Mouse (Mus musculus) MEL (cell line): ENCODE measurements around the gene Qrich1. TPM values are rescaled to one million over a fixed set of nuclear protein-coding genes. Genes with fewer than 3 reads are reported as not detected.

Experiments used
- DNase-seq: peaks from one replicate; pipeline ENCODE4 v3.0.0; 2011; ENCODE audit warnings: low read depth, low spot score
- H3K27ac ChIP-seq: 2 replicates; pipeline ENCODE4 v1.5.1; 2012; ENCODE audit warnings: low read depth, mild to moderate bottlenecking, control low read depth, low read length, moderate library complexity; ENCODE audit not compliant: control insufficient read depth
- H3K27me3 ChIP-seq, 2 experiments: fragments of 150-350 bp in 1 of 2; sonication (generic) in 1 of 2; 2 replicates each; pipeline ENCODE4 v1.6.1; 2012; ENCODE audit warnings: low read length in 2 of 2, mild to moderate bottlenecking in 2 of 2, improper control_type of control experiment in 1 of 2, moderate library complexity in 1 of 2; ENCODE audit not compliant: insufficient read depth in 2 of 2, control insufficient read depth in 1 of 2
- H3K36me3 ChIP-seq, 2 experiments: 2 replicates each; pipeline ENCODE4 v1.6.1; 2012 to 2014; ENCODE audit warnings: low read length in 2 of 2, improper control_type of control experiment in 1 of 2, inconsistent platforms in 1 of 2, mild to moderate bottlenecking in 1 of 2; ENCODE audit not compliant: insufficient read depth in 2 of 2, control insufficient read depth in 1 of 2
- H3K4me1 ChIP-seq, 2 experiments: fragments of 150-350 bp in 1 of 2; sonication (generic) in 1 of 2; 2 replicates each; pipeline ENCODE4 v1.6.1; 2012; ENCODE audit warnings: low read length in 2 of 2, improper control_type of control experiment in 1 of 2, mild to moderate bottlenecking in 1 of 2; ENCODE audit not compliant: insufficient read depth in 2 of 2, control insufficient read depth in 1 of 2
- H3K4me3 ChIP-seq, 2 experiments: fragments of 150-350 bp in 1 of 2; sonication (generic) in 1 of 2; 2 replicates each; pipeline ENCODE4 v1.5.1; 2012; ENCODE audit warnings: low read depth in 2 of 2, low read length in 2 of 2, mild to moderate bottlenecking in 2 of 2, moderate library complexity in 2 of 2, control low read depth in 1 of 2, improper control_type of control experiment in 1 of 2; ENCODE audit not compliant: control insufficient read depth in 1 of 2, insufficient read depth in 1 of 2
- H3K79me2 ChIP-seq: 2 replicates; pipeline ENCODE4 v1.6.1; 2012; ENCODE audit warnings: mild to moderate bottlenecking, low read length, moderate library complexity; ENCODE audit not compliant: control insufficient read depth, poor library complexity, insufficient read depth
- H3K9ac ChIP-seq: 2 replicates; pipeline ENCODE4 v1.6.1; 2012; ENCODE audit warnings: low read depth, mild to moderate bottlenecking, control low read depth, low read length, moderate library complexity; ENCODE audit not compliant: control insufficient read depth, poor library complexity, severe bottlenecking
- H3K9me3 ChIP-seq: fragments of 150-350 bp; sonication (generic); replicated peaks from 2 replicates; pipeline ENCODE4 v1.6.1; 2012; ENCODE audit warnings: mild to moderate bottlenecking, low read length, improper control_type of control experiment, moderate library complexity; ENCODE audit not compliant: insufficient read depth
- BHLHE40 ChIP-seq: IDR thresholded peaks from 2 replicates; pipeline ENCODE4 v1.6.1; 2012; ENCODE audit warnings: low read depth, mild to moderate bottlenecking, inconsistent platforms, low read length, improper control_type of control experiment, borderline replicate concordance
- CTCF ChIP-seq, 3 experiments: IDR thresholded peaks in 2 of 3; conservative IDR thresholded peaks in 1 of 3; 2 replicates each; pipeline ENCODE4 v1.5.1; 2011 to 2012; ENCODE audit warnings: low read length in 3 of 3, low read depth in 2 of 3, mild to moderate bottlenecking in 2 of 3, improper control_type of control experiment in 1 of 3, inconsistent platforms in 1 of 3, mixed read lengths in 1 of 3, moderate library complexity in 1 of 3; ENCODE audit not compliant: control insufficient read depth in 1 of 3, insufficient read depth in 1 of 3, poor library complexity in 1 of 3, severe bottlenecking in 1 of 3
- ELF1 ChIP-seq: IDR thresholded peaks from 2 replicates; pipeline ENCODE4 v1.6.1; 2014; ENCODE audit warnings: low read depth, mild to moderate bottlenecking, inconsistent platforms, low read length, improper control_type of control experiment, moderate library complexity
- GABPA ChIP-seq: IDR thresholded peaks from 2 replicates; pipeline ENCODE4 v1.6.1; 2012; ENCODE audit warnings: low read depth, mild to moderate bottlenecking, inconsistent platforms, low read length, improper control_type of control experiment, moderate library complexity
- MAFK ChIP-seq: IDR thresholded peaks from 2 replicates; pipeline ENCODE4 v1.6.1; 2011; ENCODE audit warnings: low read depth, mild to moderate bottlenecking, low read length, improper control_type of control experiment, borderline replicate concordance
- MYB ChIP-seq: IDR thresholded peaks from 2 replicates; pipeline ENCODE4 v1.6.1; 2011; ENCODE audit warnings: mild to moderate bottlenecking, low read depth, low read length, improper control_type of control experiment
- POLR2AphosphoS5 ChIP-seq: IDR thresholded peaks from 2 replicates; pipeline ENCODE4 v1.6.1; 2012; ENCODE audit warnings: low read depth, borderline replicate concordance, mild to moderate bottlenecking, inconsistent platforms, low read length, moderate library complexity, mixed read lengths
- RAD21 ChIP-seq: IDR thresholded peaks from 2 replicates; pipeline ENCODE4 v1.6.1; 2011; ENCODE audit warnings: mild to moderate bottlenecking, low read depth, low read length, improper control_type of control experiment
- SMC3 ChIP-seq: IDR thresholded peaks from 2 replicates; pipeline ENCODE4 v1.6.1; 2011; ENCODE audit warnings: low read depth, low read length, improper control_type of control experiment
- TAL1 ChIP-seq: IDR thresholded peaks from 2 replicates; pipeline ENCODE4 v1.6.1; 2012; ENCODE audit warnings: mild to moderate bottlenecking, inconsistent platforms, low read length, moderate library complexity, mixed read lengths
- USF1 ChIP-seq: IDR thresholded peaks from 2 replicates; pipeline ENCODE4 v1.6.1; 2014; ENCODE audit warnings: low read depth, mild to moderate bottlenecking, inconsistent platforms, low read length, improper control_type of control experiment, moderate library complexity
- ZC3H11A ChIP-seq: IDR thresholded peaks from 2 replicates; pipeline ENCODE4 v1.6.1; 2012; ENCODE audit warnings: low read depth, mild to moderate bottlenecking, inconsistent platforms, low read length, improper control_type of control experiment
- ZKSCAN1 ChIP-seq: IDR thresholded peaks from 2 replicates; pipeline ENCODE4 v1.6.1; 2012; ENCODE audit warnings: low read depth, mild to moderate bottlenecking, inconsistent platforms, low read length, improper control_type of control experiment, moderate library complexity
- ZNF384 ChIP-seq: IDR thresholded peaks from 2 replicates; pipeline ENCODE4 v1.6.1; 2012; ENCODE audit warnings: low read depth, mild to moderate bottlenecking, inconsistent platforms, low read length, improper control_type of control experiment
- polyA plus RNA-seq, 2 experiments: library from polyadenylated mRNA; stranded (reverse) in 1 of 2; unstranded in 1 of 2; fragments of >175 nt in 1 of 2; fragments of >200 nt in 1 of 2; gene quantifications; 2 replicates each; pipeline versions ENCODE4 v1.2.1 to v1.2.4; 2012; ENCODE audit warnings: low replicate concordance in 2 of 2, low read depth in 1 of 2; ENCODE audit not compliant: insufficient read length in 2 of 2, insufficient read depth in 1 of 2, missing spikeins in 1 of 2
- total RNA-seq: library from RNA; depleted of rRNA; stranded (reverse); fragments of 300-350 nt; gene quantifications from 2 replicates; pipeline ENCODE4 v1.2.3, GENCODE M21; 2012

Qrich1 gene
- total and polyA plus RNA-seq, 3 experiments = 84.5 to 161 (median 126) TPM

DNA sequence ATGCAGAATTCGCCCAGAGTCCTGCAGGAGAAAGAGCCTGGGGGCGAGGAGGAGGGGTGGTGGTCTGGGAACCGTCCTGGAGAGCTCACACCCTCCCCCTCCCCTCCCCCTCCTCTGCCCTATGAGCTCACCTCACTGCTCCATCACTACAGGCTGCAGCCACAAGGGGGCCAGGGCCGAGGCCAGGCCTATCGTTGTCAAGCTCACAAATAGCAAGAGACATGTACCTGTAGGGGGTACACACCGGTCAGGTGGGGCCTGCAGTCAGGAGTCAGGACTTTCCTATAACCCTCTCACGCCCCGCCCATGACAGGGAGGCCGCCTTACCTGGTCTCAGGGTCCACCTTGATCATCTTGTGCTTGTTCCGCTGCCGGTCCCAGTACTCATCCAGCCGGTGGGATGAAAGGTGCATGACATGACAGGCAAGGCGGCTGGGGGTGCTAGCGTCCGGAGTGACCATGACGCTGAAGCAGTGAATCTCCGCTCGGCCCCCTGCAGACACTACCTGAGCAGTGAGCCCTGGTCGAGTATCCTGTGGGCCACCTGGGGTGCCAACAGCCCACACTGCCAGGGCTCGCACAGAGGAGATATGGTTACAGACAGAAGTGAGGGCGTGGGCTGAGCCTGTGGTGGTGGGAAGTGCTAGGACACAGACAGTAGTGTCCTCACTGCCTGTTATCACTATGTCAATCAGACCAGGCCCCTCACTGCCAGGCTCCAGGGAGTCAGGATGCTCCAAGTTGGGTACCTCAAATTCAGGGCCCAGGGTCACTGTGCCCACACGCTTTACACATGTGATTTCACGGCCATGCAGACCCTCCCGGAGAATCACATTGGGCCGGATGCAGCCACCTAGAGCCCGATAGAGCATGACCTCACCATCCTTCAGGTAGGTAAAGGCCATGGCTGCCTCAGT lies 57.4 kb downstream of the Qrich1 start:
- H3K27me3 ChIP-seq = no peaks in the 10 kb centered on the region
- peaks cover 0 to 4% of the 10 kb centered on the region in 2 experiments; a peak in 3 of 4 replicates for H3K36me3 ChIP-seq
- peak; percentile 66 for DNase-seq
- H3K9ac ChIP-seq = no peak overlapping the region
- TF ChIP-seq CTCF (IDR thresholded peaks at IDR 0.05 in 2 of 3, conservative IDR thresholded peaks at IDR 0.05 in 1 of 3; ENCODE audit: control insufficient read depth in 1 of 3, insufficient read depth in 1 of 3, low read depth in 2 of 3, low read length in 3 of 3, poor library complexity in 1 of 3, severe bottlenecking in 1 of 3) = peak; percentile 44 to 71 (median 63); a peak in 5 of 6 replicates
- TF ChIP-seq BHLHE40 = 0 out of 2 replicates have a peak, but pooled peaks have one; percentile 22
- peak; percentile 33 for TF ChIP-seq RAD21
- peak; percentile 60 for TF ChIP-seq SMC3
- TF ChIP-seq ELF1 = no peak
- peak; percentile 25; the same call in 1 of the 2 replicates for TF ChIP-seq ZC3H11A
- H3K27ac ChIP-seq = no peak overlapping the region
- H3K9me3 ChIP-seq = no peaks in the 10 kb centered on the region
- no peak overlapping the region for H3K4me3 ChIP-seq
- H3K4me1 ChIP-seq = peaks cover 0 to 13% of the 10 kb centered on the region in 2 experiments; a peak in 3 of 4 replicates
- H3K79me2 ChIP-seq = peaks cover 17% of the 10 kb centered on the region

DNA sequence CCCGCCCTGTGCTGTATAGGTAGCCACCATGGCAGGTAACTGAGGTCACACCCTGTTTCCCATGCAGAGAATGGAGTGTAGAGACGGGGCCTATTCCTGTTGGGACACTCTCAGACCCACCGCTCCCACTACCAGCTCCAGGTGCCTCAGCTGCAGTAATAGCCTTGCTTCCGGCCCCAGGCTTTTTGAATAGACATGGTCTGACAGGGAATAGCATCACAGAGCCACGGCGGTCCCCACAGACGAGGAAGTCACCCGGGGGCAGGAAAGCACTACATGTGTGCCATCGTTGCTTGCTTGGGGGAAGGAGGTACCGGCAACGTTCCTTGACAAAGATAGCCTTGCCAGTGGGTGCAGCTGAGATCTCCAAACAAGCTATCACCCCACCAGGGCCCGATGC lies 58.3 kb downstream of the Qrich1 start:
- H3K9ac ChIP-seq = no peak overlapping the region
- H3K27ac ChIP-seq = no peak overlapping the region
- no peak for TF ChIP-seq MYB
- no peak for TF ChIP-seq ZKSCAN1
- TF ChIP-seq GABPA = no peak
- TF ChIP-seq MAFK = no peak
- no peak for TF ChIP-seq USF1
- TF ChIP-seq TAL1 = no peak
- no peak for TF ChIP-seq POLR2AphosphoS5
- no peak for TF ChIP-seq ZNF384
- H3K27me3 ChIP-seq = no peaks in the 10 kb centered on the region
- H3K36me3 ChIP-seq = no peaks in the 10 kb centered on the region; a peak in 2 of 4 replicates
- H3K4me1 ChIP-seq = peaks cover 0 to 13% of the 10 kb centered on the region in 2 experiments; a peak in 3 of 4 replicates
- H3K9me3 ChIP-seq = no peaks in the 10 kb centered on the region
- H3K4me3 ChIP-seq = no peak overlapping the region
- DNase-seq = no peak
- peaks cover 16% of the 10 kb centered on the region for H3K79me2 ChIP-seq
